Mouse (Mus musculus) ovary, adult 18-20 months (tissue): ENCODE measurements around the gene Rybp.

ENCODE experiments used
- DNase-seq: peaks from one replicate; pipeline ENCODE4 v3.0.0; 2022; ENCODE audit warnings: low spot score, mixed read lengths

The Rybp gene

GRCm38 (mm10) chr6:100287334-100288015 is at the start of gene Rybp:
Rybp (minus strand) TSS chr6:100287485.
- peak; percentile 91 for DNase-seq

GRCm38 (mm10) chr6:100336591-100337148 is 49.4 kb upstream of the Rybp start:
- no peak for DNase-seq

- no peak for DNase-seq
These were observed 48.3 kb upstream of the Rybp start for GRCm38 (mm10) chr6:100335506-100336144.

- no peak for DNase-seq
These were observed 46.5 kb upstream of the Rybp start for GRCm38 (mm10) chr6:100333745-100334144.

GRCm38 (mm10) chr6:100332479-100332878 is 45.2 kb upstream of the Rybp start:
- DNase-seq = no peak

- no peak for DNase-seq
These were observed 44.3 kb upstream of the Rybp start for GRCm38 (mm10) chr6:100331582-100331981.

GRCm38 (mm10) chr6:100331055-100331454 is 43.8 kb upstream of the Rybp start:
- DNase-seq = no peak

GRCm38 (mm10) chr6:100329542-100329941 is 42.3 kb upstream of the Rybp start:
- no peak for DNase-seq

- DNase-seq = peak; percentile 72
These were observed 39.8 kb upstream of the Rybp start for GRCm38 (mm10) chr6:100327050-100327449.

GRCm38 (mm10) chr6:100323756-100324430 is 36.6 kb upstream of the Rybp start:
- DNase-seq = no peak

- DNase-seq = no peak
These were observed 35.3 kb upstream of the Rybp start for GRCm38 (mm10) chr6:100322561-100322960.

GRCm38 (mm10) chr6:100322145-100322544 is 34.9 kb upstream of the Rybp start:
- no peak for DNase-seq

GRCm38 (mm10) chr6:100314201-100314600 is 26.9 kb upstream of the Rybp start:
- DNase-seq = no peak

GRCm38 (mm10) chr6:100311167-100311566 is 23.9 kb upstream of the Rybp start:
- no peak for DNase-seq

GRCm38 (mm10) chr6:100304831-100305230 is 17.5 kb upstream of the Rybp start:
- no peak for DNase-seq

GRCm38 (mm10) chr6:100301410-100302108 is 14.3 kb upstream of the Rybp start:
- no peak for DNase-seq

- no peak for DNase-seq
These were observed 13.5 kb upstream of the Rybp start for GRCm38 (mm10) chr6:100300831-100301230.

- DNase-seq = no peak
These were observed 11.7 kb upstream of the Rybp start for GRCm38 (mm10) chr6:100298945-100299344.

GRCm38 (mm10) chr6:100297536-100297935 is 10.3 kb upstream of the Rybp start:
- DNase-seq = no peak

- DNase-seq = no peak
These were observed 5.1 kb upstream of the Rybp start for GRCm38 (mm10) chr6:100292411-100292810.

- DNase-seq = no peak
These were observed 1.8 kb upstream of the Rybp start for GRCm38 (mm10) chr6:100289058-100289457.

- DNase-seq = no peak
These were observed 1.4 kb upstream of the Rybp start for GRCm38 (mm10) chr6:100288730-100289035.
